Mouse (Mus musculus): Measurements from ENCODE around the gene Cacna1c. TPM values are rescaled to one million over a fixed set of nuclear protein-coding genes. Genes with fewer than 3 reads are reported as not detected.

Cacna1c gene
- polyA plus RNA-seq, 1 experiment from 2014 or later: 0.23 TPM

- no peak overlapping the region for H3K27ac ChIP-seq (ENCODE audit: low read depth)
- H3K9me3 ChIP-seq (ENCODE audit: low read length): no peaks in the 10 kb centered on the region
- no peak for ATAC-seq
- H3K4me2 ChIP-seq (ENCODE audit: low read depth, low read length): no peak overlapping the region
- no peaks in the 10 kb centered on the region for H3K27me3 ChIP-seq (ENCODE audit: insufficient read depth, low read length)
- no peaks in the 10 kb centered on the region for H3K4me1 ChIP-seq (ENCODE audit: insufficient read depth)
- TF ChIP-seq EP300 (IDR thresholded peaks at IDR 0.05; ENCODE audit: low read depth) (no peak), CTCF (IDR thresholded peaks at IDR 0.05; ENCODE audit: low read depth) (no peak)
- DNase-seq: no peak
- WGBS (ENCODE audit: insufficient replicate concordance): 62% methylated on average over 11 of the region's 11 CpGs
- no peaks in the 10 kb centered on the region for H3K36me3 ChIP-seq (replicated peaks; ENCODE audit: insufficient read depth, low read length)
- no peak overlapping the region for H3K4me3 ChIP-seq (ENCODE audit: low read depth, low read length)
- no peak overlapping the region for H3K9ac ChIP-seq (replicated peaks)
Measured at GRCm38 (mm10) chr6:118802286-118802685, 393.9 kb downstream of the Cacna1c start.

- no peaks in the 10 kb centered on the region for H3K36me3 ChIP-seq (replicated peaks; ENCODE audit: insufficient read depth, low read length)
- H3K4me3 ChIP-seq (ENCODE audit: low read depth, low read length): no peak overlapping the region
- peaks cover 3% of the 10 kb centered on the region; the same call in 1 of the 2 replicates for H3K4me1 ChIP-seq (ENCODE audit: insufficient read depth)
- no peaks in the 10 kb centered on the region for H3K9me3 ChIP-seq (ENCODE audit: low read length)
- 78% methylated on average over 4 of the region's 4 CpGs for WGBS (ENCODE audit: insufficient replicate concordance)
- DNase-seq (no peak), ATAC-seq (no peak)
- H3K27ac ChIP-seq (ENCODE audit: low read depth): no peak overlapping the region
- H3K27me3 ChIP-seq (ENCODE audit: insufficient read depth, low read length): no peaks in the 10 kb centered on the region
- TF ChIP-seq CTCF (IDR thresholded peaks at IDR 0.05; ENCODE audit: low read depth): no peak
- TF ChIP-seq EP300 (IDR thresholded peaks at IDR 0.05; ENCODE audit: low read depth): no peak
- H3K9ac ChIP-seq (replicated peaks): no peak overlapping the region
- H3K4me2 ChIP-seq (ENCODE audit: low read depth, low read length): no peak overlapping the region
Measured at GRCm38 (mm10) chr6:118796393-118796792, 399.8 kb downstream of the Cacna1c start.

GRCm38 (mm10) chr6:118795716-118796115 is 400.5 kb downstream of the Cacna1c start:
- no peak for TF ChIP-seq CTCF (IDR thresholded peaks at IDR 0.05; ENCODE audit: low read depth)
- TF ChIP-seq EP300 (IDR thresholded peaks at IDR 0.05; ENCODE audit: low read depth): no peak
- H3K4me2 ChIP-seq (ENCODE audit: low read depth, low read length): no peak overlapping the region
- no peaks in the 10 kb centered on the region for H3K27me3 ChIP-seq (ENCODE audit: insufficient read depth, low read length)
- no peaks in the 10 kb centered on the region for H3K36me3 ChIP-seq (replicated peaks; ENCODE audit: insufficient read depth, low read length)
- no peak for ATAC-seq
- H3K4me3 ChIP-seq (ENCODE audit: low read depth, low read length): no peak overlapping the region
- no peak overlapping the region for H3K27ac ChIP-seq (ENCODE audit: low read depth)
- no peak overlapping the region for H3K9ac ChIP-seq (replicated peaks)
- H3K9me3 ChIP-seq (ENCODE audit: low read length): no peaks in the 10 kb centered on the region
- no peak for DNase-seq
- H3K4me1 ChIP-seq (ENCODE audit: insufficient read depth): peaks cover 3% of the 10 kb centered on the region; the same call in 1 of the 2 replicates

GRCm38 (mm10) chr6:118791921-118792368 is 404.3 kb downstream of the Cacna1c start:
- ATAC-seq: no peak

GRCm38 (mm10) chr6:118787933-118788332 is 408.3 kb downstream of the Cacna1c start:
- DNase-seq (no peak), ATAC-seq (no peak)
- Histone ChIP-seq H3K27ac (ENCODE audit: low read depth) (no peak overlapping the region), H3K27me3 (ENCODE audit: insufficient read depth, low read length) (no peaks in the 10 kb centered on the region), H3K4me1 (ENCODE audit: insufficient read depth) (peaks cover 3% of the 10 kb centered on the region; the same call in 1 of the 2 replicates), H3K9me3 (ENCODE audit: low read length) (no peaks in the 10 kb centered on the region), H3K9ac (replicated peaks) (no peak overlapping the region), H3K36me3 (replicated peaks; ENCODE audit: insufficient read depth, low read length) (no peaks in the 10 kb centered on the region), H3K4me2 (ENCODE audit: low read depth, low read length) (no peak overlapping the region), H3K4me3 (ENCODE audit: low read depth, low read length) (no peak overlapping the region)
- WGBS (ENCODE audit: insufficient replicate concordance): 77% methylated on average over 3 of the region's 3 CpGs
- TF ChIP-seq EP300 (IDR thresholded peaks at IDR 0.05; ENCODE audit: low read depth) (no peak), CTCF (IDR thresholded peaks at IDR 0.05; ENCODE audit: low read depth) (no peak)

More at GRCm38 (mm10) chr6:118791921-118792368, 404.3 kb downstream of the Cacna1c start:
- no peaks in the 10 kb centered on the region for H3K9me3 ChIP-seq (ENCODE audit: low read length)
- H3K27ac ChIP-seq (ENCODE audit: low read depth): no peak overlapping the region
- H3K4me1 ChIP-seq (ENCODE audit: insufficient read depth): peaks cover 3% of the 10 kb centered on the region; the same call in 1 of the 2 replicates
- no peak for DNase-seq
- no peaks in the 10 kb centered on the region for H3K27me3 ChIP-seq (ENCODE audit: insufficient read depth, low read length)
- H3K9ac ChIP-seq (replicated peaks): no peak overlapping the region
- H3K36me3 ChIP-seq (replicated peaks; ENCODE audit: insufficient read depth, low read length): no peaks in the 10 kb centered on the region
- no peak overlapping the region for H3K4me3 ChIP-seq (ENCODE audit: low read depth, low read length)
- no peak overlapping the region for H3K4me2 ChIP-seq (ENCODE audit: low read depth, low read length)
- TF ChIP-seq CTCF (IDR thresholded peaks at IDR 0.05; ENCODE audit: low read depth) (no peak), EP300 (IDR thresholded peaks at IDR 0.05; ENCODE audit: low read depth) (no peak)
- WGBS (ENCODE audit: insufficient replicate concordance): 59% methylated on average over 5 of the region's 5 CpGs

- Histone ChIP-seq H3K36me3 (replicated peaks; ENCODE audit: insufficient read depth, low read length) (no peaks in the 10 kb centered on the region), H3K4me1 (ENCODE audit: insufficient read depth) (0 out of 2 replicates have a peak, but pooled peaks cover 2% of the 10 kb centered on the region), H3K9me3 (ENCODE audit: low read length) (no peaks in the 10 kb centered on the region), H3K27ac (ENCODE audit: low read depth) (no peak overlapping the region), H3K4me2 (ENCODE audit: low read depth, low read length) (no peak overlapping the region), H3K4me3 (ENCODE audit: low read depth, low read length) (no peak overlapping the region), H3K9ac (replicated peaks) (no peak overlapping the region), H3K27me3 (ENCODE audit: insufficient read depth, low read length) (no peaks in the 10 kb centered on the region)
- TF ChIP-seq EP300 (IDR thresholded peaks at IDR 0.05; ENCODE audit: low read depth) (no peak), CTCF (IDR thresholded peaks at IDR 0.05; ENCODE audit: low read depth) (no peak)
- ATAC-seq (no peak), DNase-seq (no peak)
- 73% methylated on average over 7 of the region's 7 CpGs for WGBS (ENCODE audit: insufficient replicate concordance)
Measured at GRCm38 (mm10) chr6:118780280-118780679, 415.9 kb downstream of the Cacna1c start.

GRCm38 (mm10) chr6:118779201-118779600 is 417.0 kb downstream of the Cacna1c start:
- no peak for DNase-seq

More at GRCm38 (mm10) chr6:118779201-118779600, 417.0 kb downstream of the Cacna1c start:
- 44% methylated on average over 8 of the region's 8 CpGs for WGBS (ENCODE audit: insufficient replicate concordance)
- Histone ChIP-seq H3K9ac (replicated peaks) (no peak overlapping the region), H3K4me2 (ENCODE audit: low read depth, low read length) (no peak overlapping the region), H3K36me3 (replicated peaks; ENCODE audit: insufficient read depth, low read length) (no peaks in the 10 kb centered on the region), H3K9me3 (ENCODE audit: low read length) (no peaks in the 10 kb centered on the region), H3K4me3 (ENCODE audit: low read depth, low read length) (no peak overlapping the region), H3K4me1 (ENCODE audit: insufficient read depth) (0 out of 2 replicates have a peak, but pooled peaks cover 2% of the 10 kb centered on the region), H3K27me3 (ENCODE audit: insufficient read depth, low read length) (no peaks in the 10 kb centered on the region), H3K27ac (ENCODE audit: low read depth) (no peak overlapping the region)
- no peak for TF ChIP-seq CTCF (IDR thresholded peaks at IDR 0.05; ENCODE audit: low read depth)
- no peak for TF ChIP-seq EP300 (IDR thresholded peaks at IDR 0.05; ENCODE audit: low read depth)
- no peak for ATAC-seq

All from liver, postnatal 0 days (tissue).